Mouse (Mus musculus) inflammation-experienced regulatory T-cells, adult 16 weeks (primary cell): ENCODE data around the gene Nthl1. TPM values are rescaled to one million over a fixed set of nuclear protein-coding genes. Genes with fewer than 3 reads are reported as not detected.

Source experiments
- polyA plus RNA-seq: library from polyadenylated mRNA; unstranded; fragments of 100-300 nt; shearing (Covaris generic); gene quantifications from one replicate; pipeline ENCODE4 v1.2.1, GENCODE M21; 2017

Nthl1 gene
- polyA plus RNA-seq = 7.6 TPM

DNA sequence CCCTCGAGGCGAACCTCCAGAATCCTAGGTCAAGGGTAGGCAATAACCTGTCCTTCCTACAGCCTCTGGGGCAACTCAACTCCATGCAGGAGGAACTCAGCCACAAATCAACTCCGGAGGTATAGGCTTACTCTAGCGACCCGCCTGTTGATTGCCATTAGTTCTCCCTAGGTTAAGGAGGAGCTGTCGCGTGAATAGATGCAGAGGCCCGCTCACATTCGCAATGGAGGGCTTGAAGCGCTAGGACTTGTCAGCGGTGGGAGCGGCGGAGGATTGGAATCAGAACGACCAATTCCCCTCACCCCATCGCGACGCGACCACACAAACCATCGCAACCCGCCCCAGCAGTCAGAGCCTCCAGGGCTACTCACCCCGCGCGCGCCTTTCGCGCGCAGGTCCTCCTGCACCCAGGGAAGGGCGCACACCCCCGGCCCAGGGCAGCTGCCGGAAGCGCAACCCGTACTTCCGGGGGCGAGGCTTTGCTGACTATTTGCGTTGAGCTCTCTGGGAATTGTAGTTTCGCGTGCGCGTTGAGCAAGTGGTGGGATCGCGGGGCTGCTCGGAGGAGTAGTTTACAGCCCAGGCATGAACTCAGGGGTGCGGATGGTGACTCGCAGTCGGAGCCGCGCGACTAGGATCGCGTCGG is at the start of gene Nthl1, which contains the start of gene Tsc2:
Nthl1 (plus strand) TSS at position 514 of the 646 bp plus-strand sequence.
Tsc2 (minus strand) TSS at position 464 of the 646 bp plus-strand sequence.

DNA sequence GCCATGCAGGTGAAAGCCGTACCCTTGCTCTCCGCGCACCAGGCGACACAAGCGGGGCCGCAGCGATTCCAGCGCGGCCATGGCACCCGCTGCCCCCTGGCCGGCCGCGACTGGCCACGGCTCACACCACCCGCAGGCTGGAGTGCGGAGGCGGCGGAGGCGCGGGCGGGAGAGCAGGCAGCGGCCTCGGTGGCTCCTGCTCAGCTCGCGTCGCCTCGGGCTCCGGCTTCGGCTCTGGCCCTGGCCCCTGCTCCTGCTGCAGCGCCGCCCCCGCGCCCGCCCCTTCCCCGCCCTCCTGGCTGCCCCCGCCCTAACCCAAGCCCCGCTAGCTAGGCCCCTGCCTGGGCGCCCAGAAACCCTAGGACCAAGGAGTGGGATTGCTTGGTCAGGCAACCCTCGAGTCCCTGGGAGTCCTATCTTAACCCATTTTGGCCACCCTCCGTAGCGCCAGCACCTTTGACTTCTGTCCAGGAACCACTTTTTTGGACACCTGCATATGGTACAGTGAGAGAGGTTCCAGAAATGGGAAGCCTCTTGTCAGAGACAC is 17.7 kb downstream of the Nthl1 start, which contains the start of gene Slc9a3r2:
Slc9a3r2 (minus strand) TSS at position 258 of the 547 bp plus-strand sequence.

DNA sequence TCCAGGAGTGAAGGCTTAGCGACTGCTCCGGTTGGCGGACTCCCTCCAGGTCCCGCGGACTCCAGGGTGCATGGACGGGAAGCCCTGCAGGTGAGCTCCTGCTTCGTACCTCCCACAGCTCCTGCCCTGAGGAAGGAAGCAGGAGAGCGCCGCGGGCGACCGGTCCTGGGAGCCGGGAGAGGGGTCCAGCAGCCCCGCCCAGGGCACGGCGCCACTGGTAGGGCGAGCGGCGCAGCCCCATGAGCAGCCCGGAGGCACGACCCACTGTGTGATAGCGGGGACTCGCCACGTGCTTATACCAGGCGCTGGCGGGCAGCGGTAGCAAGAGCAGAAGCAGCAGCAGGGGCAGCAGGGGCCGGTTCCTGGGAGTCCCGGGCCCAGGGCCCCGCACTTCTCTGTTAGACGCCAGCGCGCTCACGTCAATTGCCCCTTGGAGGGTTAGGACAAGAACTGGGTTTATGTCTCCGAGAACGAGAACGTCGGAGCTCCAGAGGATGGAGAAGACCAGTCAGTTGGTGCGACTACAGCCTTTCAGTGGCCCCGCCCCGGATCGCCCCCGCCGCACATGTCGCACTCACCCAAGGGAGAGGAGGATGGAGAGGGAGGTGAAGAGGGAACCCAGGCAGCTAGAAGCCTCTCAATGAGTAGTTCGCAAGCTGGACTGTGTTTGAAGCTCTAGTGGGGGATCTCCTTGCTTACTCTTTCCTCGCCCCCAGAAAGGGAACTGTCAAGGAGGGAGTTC is 25.7 kb downstream of the Nthl1 start, which contains the start of gene Npw:
Npw (minus strand) TSS at position 441 of the 742 bp plus-strand sequence.

DNA sequence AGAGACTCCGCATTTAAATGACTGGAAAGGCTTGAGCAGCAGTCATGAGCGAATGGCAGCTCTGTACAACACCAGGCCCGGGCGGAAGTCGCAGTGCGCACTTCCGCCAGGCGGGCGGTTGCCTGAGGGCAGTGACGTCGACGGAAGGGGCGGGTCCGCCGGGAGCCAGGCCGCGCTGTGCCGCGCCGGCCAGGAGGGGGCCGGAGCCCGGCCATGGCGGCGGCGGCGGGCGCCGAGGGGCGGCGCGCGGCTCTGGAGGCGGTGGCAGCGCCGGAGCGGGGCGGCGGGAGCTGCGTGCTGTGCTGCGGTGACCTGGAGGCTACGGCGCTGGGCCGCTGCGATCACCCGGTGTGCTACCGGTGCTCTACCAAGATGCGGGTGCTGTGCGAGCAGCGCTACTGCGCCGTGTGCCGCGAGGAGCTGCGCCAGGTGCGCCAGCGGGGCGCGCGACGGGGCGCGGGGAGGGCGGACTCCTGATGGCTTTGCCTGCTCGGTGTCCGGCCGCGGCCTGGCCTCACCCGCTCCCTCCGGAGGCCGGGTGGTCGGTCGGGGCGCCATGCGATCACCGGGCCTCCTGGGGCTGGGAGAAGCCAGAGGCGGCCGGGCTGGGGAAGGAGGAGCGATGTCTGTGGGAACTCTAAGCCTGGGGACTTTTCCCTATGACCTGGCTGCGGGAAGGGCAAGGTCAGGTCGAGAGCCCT is 37.2 kb downstream of the Nthl1 start, which contains the start of gene Zfp598:
Zfp598 (plus strand) TSS at position 143 of the 701 bp plus-strand sequence.

Other genes starting within 250 kb of the Nthl1 start
- 211 TPM for gene Rnps1, start 218.1 kb upstream of the Nthl1 start, polyA plus RNA-seq
- gene Eci1, start 206.0 kb upstream of the Nthl1 start, polyA plus RNA-seq = 95.3 TPM
- 6.8 TPM for gene Dnase1l2, start 189.6 kb upstream of the Nthl1 start, polyA plus RNA-seq
- gene E4f1, start 162.4 kb upstream of the Nthl1 start, polyA plus RNA-seq = 91.5 TPM
- gene Pgp, start 162.3 kb upstream of the Nthl1 start, polyA plus RNA-seq = 5.3 TPM
- 0.41 TPM for gene Bricd5, start 158.8 kb upstream of the Nthl1 start, polyA plus RNA-seq
- gene Mlst8, start 153.6 kb upstream of the Nthl1 start, polyA plus RNA-seq = 31.0 TPM
- gene Caskin1, start 144.1 kb upstream of the Nthl1 start, polyA plus RNA-seq = 0.09 TPM
- gene Traf7, start 104.7 kb upstream of the Nthl1 start, polyA plus RNA-seq = 103 TPM
- gene Rab26, start 98.5 kb upstream of the Nthl1 start, polyA plus RNA-seq = 13.7 TPM
- gene Pkd1, start 82.8 kb upstream of the Nthl1 start, polyA plus RNA-seq = 18.5 TPM
- 55.0 TPM for gene Tsc2, start 50 bp upstream of the Nthl1 start, polyA plus RNA-seq
- gene Slc9a3r2, start 17.6 kb downstream of the Nthl1 start, polyA plus RNA-seq = not detected
- gene Npw, start 25.8 kb downstream of the Nthl1 start, polyA plus RNA-seq = not detected
- 3.2 TPM for gene Zfp598, start 37.0 kb downstream of the Nthl1 start, polyA plus RNA-seq
- gene Syngr3, start 57.3 kb downstream of the Nthl1 start, polyA plus RNA-seq = 0.68 TPM
- gene Gfer, start 63.5 kb downstream of the Nthl1 start, polyA plus RNA-seq = 12.2 TPM
- 3.8 TPM for gene Noxo1, start 63.6 kb downstream of the Nthl1 start, polyA plus RNA-seq
- gene Tbl3, start 75.0 kb downstream of the Nthl1 start, polyA plus RNA-seq = 67.3 TPM
- not detected for gene Rnf151, start 85.4 kb downstream of the Nthl1 start, polyA plus RNA-seq
- gene Rps2, start 85.4 kb downstream of the Nthl1 start, polyA plus RNA-seq = 723 TPM
- gene Ndufb10, start 91.8 kb downstream of the Nthl1 start, polyA plus RNA-seq = 245 TPM
- gene Rpl3l, start 95.1 kb downstream of the Nthl1 start, polyA plus RNA-seq = not detected
- gene Msrb1, start 104.0 kb downstream of the Nthl1 start, polyA plus RNA-seq = 12.1 TPM
- not detected for gene Hs3st6, start 120.3 kb downstream of the Nthl1 start, polyA plus RNA-seq
- gene Meiob, start 171.6 kb downstream of the Nthl1 start, polyA plus RNA-seq = not detected
- gene Hagh, start 207.5 kb downstream of the Nthl1 start, polyA plus RNA-seq = 43.8 TPM
- gene Fahd1, start 217.7 kb downstream of the Nthl1 start, polyA plus RNA-seq = 3.7 TPM
- not detected for gene Igfals, start 233.3 kb downstream of the Nthl1 start, polyA plus RNA-seq